Mouse (Mus musculus): ENCODE data around the gene Dlx6.

The Dlx6 gene

GRCm38 (mm10) chr6:6863160-6863870, at the start of gene Dlx6:
Dlx6 (plus strand) TSS chr6:6863334.
- in situ Hi-C loops (cut with MboI; ENCODE audit: unreplicated experiment in 2 of 2), result no loop called here

- in situ Hi-C loops (cut with MboI; ENCODE audit: unreplicated experiment in 2 of 2), result no loop called here
These were observed 46.3 kb upstream of the Dlx6 start for GRCm38 (mm10) chr6:6816821-6817220.

GRCm38 (mm10) chr6:6818036-6818788, 44.9 kb upstream of the Dlx6 start:
- in situ Hi-C loops (cut with MboI; ENCODE audit: unreplicated experiment in 2 of 2), result no loop called here

GRCm38 (mm10) chr6:6819134-6819533, 44.0 kb upstream of the Dlx6 start:
- in situ Hi-C loops (cut with MboI; ENCODE audit: unreplicated experiment in 2 of 2), result no loop called here

- in situ Hi-C loops (cut with MboI; ENCODE audit: unreplicated experiment in 2 of 2), result no loop called here
These were observed 37.8 kb upstream of the Dlx6 start for GRCm38 (mm10) chr6:6825313-6825712.

- in situ Hi-C loops (cut with MboI; ENCODE audit: unreplicated experiment in 2 of 2), result no loop called here
These were observed 36.3 kb upstream of the Dlx6 start for GRCm38 (mm10) chr6:6826861-6827260.

- in situ Hi-C loops (cut with MboI; ENCODE audit: unreplicated experiment in 2 of 2), result no loop called here
These were observed 32.7 kb upstream of the Dlx6 start for GRCm38 (mm10) chr6:6830446-6830845.

GRCm38 (mm10) chr6:6833301-6833700, 29.8 kb upstream of the Dlx6 start:
- in situ Hi-C loops (cut with MboI; ENCODE audit: unreplicated experiment in 2 of 2), result no loop called here

GRCm38 (mm10) chr6:6848541-6848940, 14.6 kb upstream of the Dlx6 start:
- in situ Hi-C loops (cut with MboI; ENCODE audit: unreplicated experiment in 2 of 2), result no loop called here

GRCm38 (mm10) chr6:6849744-6850143, 13.4 kb upstream of the Dlx6 start:
- in situ Hi-C loops (cut with MboI; ENCODE audit: unreplicated experiment in 2 of 2), result no loop called here

- in situ Hi-C loops (cut with MboI; ENCODE audit: unreplicated experiment in 2 of 2), result no loop called here
These were observed 12.6 kb upstream of the Dlx6 start for GRCm38 (mm10) chr6:6850324-6851060.

GRCm38 (mm10) chr6:6851166-6851565, 12.0 kb upstream of the Dlx6 start:
- in situ Hi-C loops (cut with MboI; ENCODE audit: unreplicated experiment in 2 of 2), result no loop called here

- in situ Hi-C loops (cut with MboI; ENCODE audit: unreplicated experiment in 2 of 2), result no loop called here
These were observed 10.2 kb upstream of the Dlx6 start for GRCm38 (mm10) chr6:6852944-6853343.

- in situ Hi-C loops (cut with MboI; ENCODE audit: unreplicated experiment in 2 of 2), result no loop called here
These were observed 9.0 kb upstream of the Dlx6 start for GRCm38 (mm10) chr6:6854176-6854575.

- in situ Hi-C loops (cut with MboI; ENCODE audit: unreplicated experiment in 2 of 2), result no loop called here
These were observed 8.0 kb upstream of the Dlx6 start for GRCm38 (mm10) chr6:6854902-6855745.

GRCm38 (mm10) chr6:6855746-6856185, 7.4 kb upstream of the Dlx6 start:
- in situ Hi-C loops (cut with MboI; ENCODE audit: unreplicated experiment in 2 of 2), result no loop called here

- in situ Hi-C loops (cut with MboI; ENCODE audit: unreplicated experiment in 2 of 2), result no loop called here
These were observed 6.8 kb upstream of the Dlx6 start for GRCm38 (mm10) chr6:6856316-6856715.

GRCm38 (mm10) chr6:6856881-6857280, 6.3 kb upstream of the Dlx6 start:
- in situ Hi-C loops (cut with MboI; ENCODE audit: unreplicated experiment in 2 of 2), result no loop called here

- in situ Hi-C loops (cut with MboI; ENCODE audit: unreplicated experiment in 2 of 2), result no loop called here
These were observed 5.4 kb upstream of the Dlx6 start for GRCm38 (mm10) chr6:6857766-6858165.

GRCm38 (mm10) chr6:6858571-6858970, 4.6 kb upstream of the Dlx6 start:
- in situ Hi-C loops (cut with MboI; ENCODE audit: unreplicated experiment in 2 of 2), result no loop called here

Data from v-Abl transformed pro-B cells (cell line).